Mouse (Mus musculus) neural tube, embryonic 12.5 days (tissue): Measurements from ENCODE around the gene Birc6. TPM values are rescaled to one million over a fixed set of nuclear protein-coding genes. Genes with fewer than 3 reads are reported as not detected.
A peak's percentile ranks its signal among the peaks of the same experiment; 100 is the strongest.

Source experiments
- ATAC-seq: fragments of 200-750 bp; cut with Nextera tagmentation; 2 replicates; pipeline ENCODE4 v1.8.0; 2017; ENCODE audit warnings: low read depth, mild to moderate bottlenecking, moderate TSS enrichment, moderate library complexity; ENCODE audit not compliant: low FRiP score
- H3K27ac ChIP-seq: fragments of 300-500 bp; sonication (generic); 2 replicates; pipeline ENCODE4 v1.5.1; 2016
- H3K27me3 ChIP-seq: fragments of 300-500 bp; sonication (generic); replicated peaks from 2 replicates; pipeline ENCODE4 v1.6.1; 2016; ENCODE audit warnings: mild to moderate bottlenecking
- H3K36me3 ChIP-seq: fragments of 300-500 bp; sonication (generic); 2 replicates; pipeline ENCODE4 v1.6.1; 2016; ENCODE audit warnings: mild to moderate bottlenecking
- H3K4me1 ChIP-seq: fragments of 300-500 bp; sonication (generic); 2 replicates; pipeline ENCODE4 v1.6.1; 2016
- H3K4me2 ChIP-seq: fragments of 300-500 bp; sonication (generic); replicated peaks from 2 replicates; pipeline ENCODE4 v1.6.1; 2016; ENCODE audit warnings: mild to moderate bottlenecking
- H3K4me3 ChIP-seq: fragments of 300-500 bp; sonication (generic); 2 replicates; pipeline ENCODE4 v1.5.1; 2016
- H3K9ac ChIP-seq: fragments of 300-500 bp; sonication (generic); 2 replicates; pipeline ENCODE4 v1.6.1; 2016; ENCODE audit warnings: mild to moderate bottlenecking
- H3K9me3 ChIP-seq: fragments of 300-500 bp; sonication (generic); 2 replicates; pipeline ENCODE4 v1.6.1; 2016; ENCODE audit warnings: mild to moderate bottlenecking
- WGBS: fragments of 180-500 bp; shearing (Covaris S2); methylation state at CpG from one replicate; pipeline ENCODE4 v1.1.7; 2016; 5-methylcytosine and 5-hydroxymethylcytosine counted together
- polyA plus RNA-seq: library from polyadenylated mRNA; unstranded; fragments of >200 nt; fragmentation: Nextera tagmentation; extraction: Ambion mirVana; gene quantifications from 2 replicates; pipeline ENCODE4 v1.2.1, GENCODE M21; 2016

Birc6 gene
- 91.9 and 95.6 TPM in 2 replicates for polyA plus RNA-seq

GRCm38 (mm10) chr17:74527729-74528607 is at the start of gene Birc6:
Gene Birc6 (plus strand): TSS chr17:74528295.
- peak within 1 kb of the TSS; percentile 72 for H3K4me2 ChIP-seq
- H3K27ac ChIP-seq = peak within 1 kb of the TSS; percentile 92
- H3K4me3 ChIP-seq = peak within 1 kb of the TSS; percentile 96
- H3K9ac ChIP-seq = peak within 1 kb of the TSS; percentile 96
- H3K36me3 ChIP-seq = no peaks in the 10 kb centered on the region
- H3K27me3 ChIP-seq = no peaks in the 10 kb centered on the region
- under 1% methylated on average over 71 of the region's 71 CpGs for WGBS
- H3K9me3 ChIP-seq = no peaks in the 10 kb centered on the region
- peaks cover 21% of the 10 kb centered on the region for H3K4me1 ChIP-seq
- peak; percentile 98 for ATAC-seq

GRCm38 (mm10) chr17:74480361-74481069 is 47.6 kb upstream of the Birc6 start:
- no peak overlapping the region for H3K27ac ChIP-seq
- ATAC-seq = no peak
- WGBS = 89% methylated on average over 14 of the region's 14 CpGs

GRCm38 (mm10) chr17:74489024-74489900 is 38.8 kb upstream of the Birc6 start, which contains the start of gene Yipf4:
Gene Yipf4 (plus strand): TSS chr17:74489493.
- Histone ChIP-seq H3K27ac (peak within 1 kb of the TSS; percentile 84), H3K4me1 (no peaks in the 10 kb centered on the region)

More at GRCm38 (mm10) chr17:74480361-74481069, 47.6 kb upstream of the Birc6 start:
- Histone ChIP-seq H3K4me1 (no peaks in the 10 kb centered on the region), H3K4me3 (no peak overlapping the region), H3K27me3 (no peaks in the 10 kb centered on the region), H3K36me3 (no peaks in the 10 kb centered on the region), H3K9me3 (no peaks in the 10 kb centered on the region), H3K4me2 (no peak overlapping the region), H3K9ac (no peak overlapping the region)

GRCm38 (mm10) chr17:74489901-74490220 is 38.2 kb upstream of the Birc6 start:
- 2% methylated on average over 12 of the region's 12 CpGs for WGBS
- no peak overlapping the region for H3K27ac ChIP-seq
- no peaks in the 10 kb centered on the region for H3K9me3 ChIP-seq
- H3K27me3 ChIP-seq = no peaks in the 10 kb centered on the region
- peak overlapping the region; percentile 96 for H3K9ac ChIP-seq
- peak overlapping the region; percentile 67 for H3K4me2 ChIP-seq
- no peak for ATAC-seq
- no peaks in the 10 kb centered on the region for H3K4me1 ChIP-seq
- H3K36me3 ChIP-seq = peaks cover 22% of the 10 kb centered on the region
- peak overlapping the region; percentile 100 for H3K4me3 ChIP-seq

More at GRCm38 (mm10) chr17:74489024-74489900, 38.8 kb upstream of the Birc6 start, which contains the start of gene Yipf4:
- Histone ChIP-seq H3K4me3 (peak within 1 kb of the TSS; percentile 100), H3K4me2 (peak within 1 kb of the TSS; percentile 67), H3K36me3 (peaks cover 16% of the 10 kb centered on the region), H3K27me3 (no peaks in the 10 kb centered on the region), H3K9me3 (no peaks in the 10 kb centered on the region), H3K9ac (peak within 1 kb of the TSS; percentile 96)
- ATAC-seq = peak; percentile 100
- WGBS = 5% methylated on average over 58 of the region's 58 CpGs

- Histone ChIP-seq H3K9me3 (no peaks in the 10 kb centered on the region), H3K27ac (no peak overlapping the region), H3K9ac (no peak overlapping the region), H3K4me1 (no peaks in the 10 kb centered on the region), H3K36me3 (peaks cover 33% of the 10 kb centered on the region), H3K4me3 (no peak overlapping the region), H3K27me3 (no peaks in the 10 kb centered on the region), H3K4me2 (no peak overlapping the region)
- WGBS = 93% methylated on average over 3 of the region's 3 CpGs
- no peak for ATAC-seq
Measured at GRCm38 (mm10) chr17:74491565-74491964, 36.5 kb upstream of the Birc6 start.

DNA sequence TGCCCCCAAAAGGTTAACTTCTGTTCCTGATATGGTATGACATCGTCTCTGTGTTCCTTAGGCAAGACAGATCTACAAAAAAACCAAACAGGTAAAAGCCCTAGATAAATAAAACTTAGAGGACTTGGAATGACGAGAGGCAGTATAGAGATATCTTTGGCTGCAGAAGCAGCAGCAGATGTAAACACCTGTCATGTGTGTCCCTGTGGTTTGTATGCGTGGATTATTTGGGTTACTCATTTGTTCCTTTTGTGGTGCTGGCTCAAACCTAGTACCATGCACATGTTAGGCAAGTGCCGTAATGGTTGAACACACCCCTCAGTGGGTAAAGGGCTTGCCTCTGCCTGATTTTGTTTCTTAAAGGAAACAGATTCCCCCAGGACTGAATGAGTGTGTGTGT is 27.9 kb upstream of the Birc6 start:
- Histone ChIP-seq H3K4me3 (no peak overlapping the region), H3K27ac (no peak overlapping the region), H3K36me3 (peaks cover 41% of the 10 kb centered on the region), H3K9me3 (no peaks in the 10 kb centered on the region), H3K9ac (no peak overlapping the region), H3K4me2 (no peak overlapping the region), H3K27me3 (no peaks in the 10 kb centered on the region), H3K4me1 (no peaks in the 10 kb centered on the region)
- WGBS = 93% methylated on average over 4 of the region's 4 CpGs
- no peak for ATAC-seq

DNA sequence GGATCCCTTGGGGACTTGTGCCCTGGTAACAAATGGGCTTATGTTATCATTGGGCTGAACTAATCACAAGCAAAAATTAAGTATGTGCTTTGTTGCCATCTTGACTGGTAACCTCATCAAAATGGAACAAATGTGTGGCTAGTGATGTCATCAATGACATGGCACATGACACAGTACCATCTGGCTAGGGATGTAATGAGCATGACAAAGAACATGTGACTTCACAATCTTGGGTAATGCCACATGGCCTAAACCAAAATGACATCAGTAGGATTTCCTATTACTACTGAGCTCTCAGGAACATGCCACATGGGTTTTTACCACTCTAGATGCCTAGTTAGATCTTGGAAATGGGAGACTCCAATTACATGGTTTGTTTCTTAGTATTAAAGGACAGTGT is 27.0 kb upstream of the Birc6 start:
- H3K4me1 ChIP-seq = no peaks in the 10 kb centered on the region
- no peak for ATAC-seq
- H3K9ac ChIP-seq = no peak overlapping the region
- H3K9me3 ChIP-seq = no peaks in the 10 kb centered on the region
- no peak overlapping the region for H3K27ac ChIP-seq
- no peak overlapping the region for H3K4me2 ChIP-seq
- peaks cover 34% of the 10 kb centered on the region for H3K36me3 ChIP-seq
- no peak overlapping the region for H3K4me3 ChIP-seq
- no peaks in the 10 kb centered on the region for H3K27me3 ChIP-seq

DNA sequence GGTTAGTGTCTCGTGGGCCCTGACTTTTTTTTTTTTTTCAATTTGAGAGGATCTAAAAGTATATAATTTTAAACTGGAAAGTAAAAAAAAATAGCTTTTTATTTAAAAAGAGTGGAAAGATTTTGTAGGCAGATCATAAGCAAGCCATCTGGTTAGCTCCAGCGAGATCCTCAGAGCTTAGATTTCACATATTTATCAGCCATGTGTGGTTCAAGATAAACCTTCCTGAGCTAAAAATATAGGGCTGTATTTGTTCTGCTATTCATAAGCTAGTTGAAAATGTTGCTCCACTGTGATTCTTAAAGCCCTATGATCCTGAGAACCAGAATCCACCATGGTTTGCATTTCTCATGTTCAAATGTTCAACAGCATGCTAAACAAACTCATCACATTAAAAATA is 20.2 kb upstream of the Birc6 start:
- 92% methylated on average over 2 of the region's 2 CpGs for WGBS

DNA sequence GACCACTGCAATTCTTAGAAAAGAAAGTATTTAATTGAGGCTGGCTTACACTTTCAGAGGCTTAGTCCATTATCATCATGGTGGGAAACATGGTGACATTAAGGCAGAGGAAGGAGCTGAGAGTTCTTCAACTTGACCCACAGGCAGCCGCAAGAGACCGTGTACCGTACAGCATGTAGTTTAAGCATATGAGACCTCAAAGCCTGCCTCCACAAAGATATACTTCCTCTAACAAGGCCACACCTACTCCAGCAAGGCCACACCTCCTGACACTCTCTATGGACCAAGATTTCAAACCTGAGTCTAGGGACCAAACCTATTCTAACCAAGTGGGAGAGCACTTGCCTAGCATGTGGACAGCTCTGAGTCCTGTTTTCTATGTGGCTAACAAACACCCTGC is 19.5 kb upstream of the Birc6 start:
- Histone ChIP-seq H3K4me1 (no peaks in the 10 kb centered on the region), H3K4me3 (no peak overlapping the region), H3K27me3 (no peaks in the 10 kb centered on the region), H3K27ac (no peak overlapping the region), H3K9ac (no peak overlapping the region), H3K36me3 (no peaks in the 10 kb centered on the region), H3K4me2 (no peak overlapping the region), H3K9me3 (no peaks in the 10 kb centered on the region)
- WGBS = 90% methylated on average over 3 of the region's 3 CpGs
- no peak for ATAC-seq

More for the DNA sequence above, 20.2 kb upstream of the Birc6 start:
- Histone ChIP-seq H3K4me3 (no peak overlapping the region), H3K9ac (no peak overlapping the region), H3K9me3 (no peaks in the 10 kb centered on the region), H3K36me3 (no peaks in the 10 kb centered on the region), H3K4me1 (no peaks in the 10 kb centered on the region), H3K27me3 (no peaks in the 10 kb centered on the region), H3K4me2 (no peak overlapping the region), H3K27ac (no peak overlapping the region)
- no peak for ATAC-seq

DNA sequence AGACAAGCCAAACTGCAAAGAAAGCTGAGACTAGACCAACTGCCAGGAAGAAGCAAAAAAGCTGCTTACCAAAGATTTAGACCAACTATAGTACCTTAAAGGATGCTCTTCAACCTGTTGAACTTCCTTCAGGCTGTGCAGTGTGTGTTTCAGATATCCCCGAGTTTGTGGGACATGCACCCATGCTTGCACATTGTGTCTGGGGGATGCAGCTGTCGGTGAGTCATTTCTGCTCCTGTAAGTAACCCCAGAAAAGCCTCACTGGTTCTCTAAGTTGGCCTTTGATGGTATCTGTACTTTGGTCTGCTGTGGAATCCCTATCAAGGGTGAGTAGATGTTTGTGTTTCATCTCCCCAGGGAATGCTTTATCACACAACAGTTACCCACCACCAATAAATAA is 15.8 kb upstream of the Birc6 start:
- H3K4me1 ChIP-seq = no peaks in the 10 kb centered on the region
- no peak overlapping the region for H3K9ac ChIP-seq
- ATAC-seq = no peak
- no peaks in the 10 kb centered on the region for H3K36me3 ChIP-seq
- no peak overlapping the region for H3K4me2 ChIP-seq
- H3K27me3 ChIP-seq = no peaks in the 10 kb centered on the region
- H3K27ac ChIP-seq = no peak overlapping the region
- H3K4me3 ChIP-seq = no peak overlapping the region
- WGBS = 86% methylated on average over 2 of the region's 2 CpGs
- no peaks in the 10 kb centered on the region for H3K9me3 ChIP-seq

DNA sequence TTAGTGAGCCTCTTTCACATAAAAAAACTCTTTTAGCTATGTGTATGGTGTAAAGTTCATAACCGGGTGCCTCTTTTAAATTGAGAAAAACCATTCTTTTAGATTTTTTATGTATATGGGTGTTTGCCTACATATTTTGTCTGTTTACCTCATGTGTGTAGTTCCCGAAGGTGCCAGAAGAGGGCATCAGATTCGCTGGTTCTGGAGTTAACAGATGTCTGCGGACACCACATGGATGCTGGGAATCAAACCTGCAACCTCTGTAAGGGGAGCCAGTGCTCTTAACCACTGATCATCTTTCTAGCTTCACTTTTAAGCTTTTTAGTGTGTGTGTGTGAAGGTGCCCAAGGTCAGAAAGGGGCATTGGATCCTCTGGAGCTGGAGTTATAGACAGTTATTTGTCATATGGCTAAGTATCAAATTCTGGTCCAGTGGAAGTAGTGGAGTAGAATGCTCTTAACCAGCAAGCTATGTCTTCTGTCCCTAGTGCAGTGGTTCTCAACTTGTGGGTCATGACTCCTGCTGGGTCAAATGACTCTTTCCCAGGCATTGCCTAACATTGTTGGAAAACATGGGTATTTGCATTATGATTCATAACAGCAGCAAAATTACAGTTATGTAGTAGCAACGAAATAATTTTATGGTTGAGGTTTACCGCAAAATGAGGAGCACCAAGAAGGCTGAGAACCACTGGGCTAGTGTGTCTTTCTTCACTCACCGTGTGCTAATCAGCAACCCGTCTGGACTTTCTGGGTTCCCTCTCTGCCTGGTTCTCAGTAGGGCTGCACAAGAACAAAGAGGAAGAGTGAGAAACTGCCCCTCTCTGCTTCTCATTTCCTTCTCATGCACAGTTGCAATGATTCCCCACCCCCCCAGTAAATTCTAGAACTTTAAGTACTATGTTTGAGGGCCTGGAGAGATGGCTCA is 5.0 kb upstream of the Birc6 start:
- Histone ChIP-seq H3K4me1 (peaks cover 9% of the 10 kb centered on the region), H3K9ac (no peak overlapping the region), H3K4me2 (no peak overlapping the region), H3K4me3 (no peak overlapping the region), H3K9me3 (no peaks in the 10 kb centered on the region), H3K27ac (no peak overlapping the region), H3K27me3 (no peaks in the 10 kb centered on the region), H3K36me3 (no peaks in the 10 kb centered on the region)
- no peak for ATAC-seq
- 84% methylated on average over 8 of the region's 8 CpGs for WGBS
